Mouse (Mus musculus): Measurements from ENCODE around the gene Serpinc1.

- TF ChIP-seq CTCF (IDR thresholded peaks at IDR 0.05; ENCODE audit: control insufficient read depth, insufficient read depth, insufficient read length): no peak
- TF ChIP-seq MAX (IDR thresholded peaks at IDR 0.05): no peak
- TF ChIP-seq MYOG (IDR thresholded peaks at IDR 0.05; ENCODE audit: control insufficient read depth, extremely low read depth, insufficient read length): no peak
- no peak for TF ChIP-seq USF1 (IDR thresholded peaks at IDR 0.05; ENCODE audit: low read depth)
- TF ChIP-seq FOSL1 (IDR thresholded peaks at IDR 0.05; ENCODE audit: insufficient read depth, low read length, poor library complexity, severe bottlenecking): no peak
- TF ChIP-seq CEBPB (IDR thresholded peaks at IDR 0.05; ENCODE audit: low read depth): no peak
- no peak for TF ChIP-seq MYOD1 (IDR thresholded peaks at IDR 0.05; ENCODE audit: control insufficient read depth, insufficient read length, low read depth)
Measured at GRCm38 (mm10) chr1:161025410-161026210, 47.2 kb downstream of the Serpinc1 start.

Measured in C2C12 (cell line).